Comparison of ENCODE assay signal across 8 mouse cellular contexts in the genomic region with DNA sequence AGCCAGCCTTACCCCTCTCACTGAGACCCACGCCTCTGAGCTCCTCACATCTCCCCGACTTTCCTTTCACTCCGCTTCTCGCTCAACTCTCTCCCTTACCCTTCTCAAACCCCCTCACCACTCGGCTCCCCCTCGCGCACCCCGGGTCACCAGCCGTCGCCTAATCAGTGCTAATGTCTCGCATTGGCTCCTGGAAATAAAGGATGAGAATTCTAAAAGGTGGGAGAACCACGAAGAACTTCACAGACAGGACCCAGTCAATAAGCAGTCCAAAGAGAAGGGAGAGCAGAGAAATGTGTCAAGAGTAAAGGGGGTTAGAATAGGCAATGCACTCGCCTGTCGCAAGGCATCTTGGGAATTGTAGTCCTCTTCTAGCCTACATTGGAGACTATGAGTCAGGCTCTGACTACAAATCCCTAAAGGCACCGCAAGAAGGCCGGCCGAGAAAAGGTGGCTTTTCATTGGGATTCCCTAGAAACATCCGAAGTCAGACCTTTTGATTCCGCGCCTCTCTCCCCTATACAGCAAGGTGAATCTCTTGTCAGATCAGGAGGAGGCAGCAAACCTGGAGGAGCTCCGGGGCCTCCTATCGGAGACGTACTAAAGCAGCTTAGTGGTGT. TPM values are rescaled to one million over a fixed set of nuclear protein-coding genes. Genes with fewer than 3 reads are reported as not detected.
DNase-seq lines count a peak whose midpoint lies in the region; ATAC-seq lines count a peak whose summit lies in the region.

Gtf2h4 (minus strand) TSS at position 324 of the 620 bp plus-strand sequence.

- 0 out of 2 replicates have a peak, but pooled peaks cover 2% of the 10 kb centered on the region for H3K36me3 ChIP-seq in hindbrain, embryonic 16.5 days (ENCODE audit: control insufficient read depth, insufficient read depth, low read length)
- H3K36me3 ChIP-seq in macrophage (ENCODE audit: inconsistent target), result no peaks in the 10 kb centered on the region; the same call in 1 of the 2 replicates

- H3K4me2 ChIP-seq in hindbrain, embryonic 16.5 days (ENCODE audit: low read length), result peak within 1 kb of the TSS; percentile 57

- ATAC-seq in hindbrain, embryonic 16.5 days, result peak; percentile 98

- H3K27ac ChIP-seq in hindbrain, embryonic 16.5 days (ENCODE audit: low read depth, low read length), result no peak within 1 kb of the TSS; the same call in 1 of the 2 replicates
- peak within 1 kb of the TSS; percentile 27; the same call in 1 of the 2 replicates for H3K27ac ChIP-seq in macrophage

- 1% methylated on average over 23 of the region's 23 CpGs for WGBS in hindbrain, embryonic 16.5 days
- WGBS in macrophage (ENCODE audit: missing documents), result 3% methylated on average over 23 of the region's 23 CpGs

- peaks cover 8% of the 10 kb centered on the region for H3K4me1 ChIP-seq in hindbrain, embryonic 16.5 days (ENCODE audit: control insufficient read depth, insufficient read depth, low read depth, low read length)

- DNase-seq in ZHBTc4 (ENCODE audit: low read depth, low spot score), result peak; percentile 96
- peak; percentile 64 to 84 for DNase-seq in cerebellum, postnatal 4 days (ENCODE audit: low spot score in 2 of 2)
- peak; percentile 96 for DNase-seq in gastrocnemius, adult 18-20 months (ENCODE audit: low spot score)
- peak; percentile 88 to 90 for DNase-seq in left cerebral cortex, adult 18-20 months (ENCODE audit: low spot score in 2 of 2)
- peak; percentile 94 for DNase-seq in right cerebral cortex, adult 18-20 months
- peak; percentile 77 for DNase-seq in urinary bladder, postnatal 25 days (ENCODE audit: low spot score)

- H3K9ac ChIP-seq in hindbrain, embryonic 16.5 days (ENCODE audit: low read depth, low read length), result peak within 1 kb of the TSS; percentile 81

- no peaks in the 10 kb centered on the region for H3K9me3 ChIP-seq in hindbrain, embryonic 16.5 days (ENCODE audit: control insufficient read depth, low read length)

- no peaks in the 10 kb centered on the region for H3K79me2 ChIP-seq in macrophage (ENCODE audit: inconsistent target)

- H3K27me3 ChIP-seq in hindbrain, embryonic 16.5 days (replicated peaks; ENCODE audit: control insufficient read depth, insufficient read depth, low read length), result no peaks in the 10 kb centered on the region

- peak within 1 kb of the TSS; percentile 58 for H3K4me3 ChIP-seq in hindbrain, embryonic 16.5 days (ENCODE audit: low read length)
- peak within 1 kb of the TSS; percentile 92 for H3K4me3 ChIP-seq in macrophage (ENCODE audit: inconsistent target)

RNA-seq across cellular contexts. Expression of gene Gtf2h4, which starts in this region (rescaled TPM):
- 10 to 100 TPM; 17.7 to 18.9 TPM for total RNA-seq in gastrocnemius, adult 18-20 months (2021)
- polyA plus RNA-seq in hindbrain, embryonic 16.5 days (2015; fragmentation: Nextera tagmentation; extraction: Ambion mirVana), result 27.8 and 28.1 TPM in 2 replicates
- 10 to 100 TPM; 26.7 to 37.5 TPM for total RNA-seq in left cerebral cortex, adult 18-20 months (2021)
- 10 to 100 TPM in 16 of 26 experiments, 1 to 10 TPM in 10; 1.6 to 27.1 (median 14.1) TPM for total RNA-seq in macrophage (2018; cell fraction: chromatin; rRNA removed)
- 10 to 100 TPM in 22 of 26 experiments, 1 to 10 TPM in 4; 7.8 to 16.4 (median 12.6) TPM for total RNA-seq in macrophage (2018; cell fraction: cytosol; rRNA removed)
- 10 to 100 TPM in 12 of 26 experiments, 1 to 10 TPM in 14; 3.1 to 24.8 (median 8.7) TPM for total RNA-seq in macrophage (2018; cell fraction: nucleus; rRNA removed)
- 6.2 to 17.0 TPM (median 10.0 TPM) in 3 replicates for polyA plus RNA-seq in macrophage (2018)
